Mouse (Mus musculus) spleen, postnatal 10 days (tissue): ENCODE measurements around the gene Zfp503.

ENCODE experiments used
- DNase-seq, 2 experiments: peaks; one replicate each; pipeline ENCODE4 v3.0.0; 2021 to 2022; ENCODE audit warnings: low spot score in 2 of 2

Zfp503 gene

GRCm38 (mm10) chr14:21993251-21994060, 4.1 kb upstream of the Zfp503 start:
- DNase-seq, result peak in 1 of 2 experiments; percentile 18

GRCm38 (mm10) chr14:21992321-21992885, 3.0 kb upstream of the Zfp503 start:
- no peak for DNase-seq

DNA sequence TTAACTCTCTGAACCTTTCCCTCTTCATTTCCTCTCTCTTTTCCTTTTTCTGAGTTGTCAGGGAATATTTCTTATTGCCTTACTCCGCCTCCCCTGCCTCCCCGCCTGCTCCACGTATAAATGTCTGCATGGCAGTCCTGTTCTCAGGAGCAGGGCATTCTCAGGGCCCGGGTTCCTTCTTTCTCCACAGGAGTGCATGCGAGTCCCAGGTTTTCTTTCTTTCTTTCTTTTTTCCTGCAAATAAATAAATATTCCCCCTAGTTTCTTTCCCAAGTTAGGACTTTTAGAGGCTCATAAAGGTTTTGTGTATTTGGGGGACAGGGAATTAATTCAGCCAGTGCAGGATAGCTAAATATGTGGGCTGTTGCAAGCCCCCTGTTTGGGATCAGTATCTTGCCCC, 2.5 kb upstream of the Zfp503 start:
- no peak for DNase-seq

DNA sequence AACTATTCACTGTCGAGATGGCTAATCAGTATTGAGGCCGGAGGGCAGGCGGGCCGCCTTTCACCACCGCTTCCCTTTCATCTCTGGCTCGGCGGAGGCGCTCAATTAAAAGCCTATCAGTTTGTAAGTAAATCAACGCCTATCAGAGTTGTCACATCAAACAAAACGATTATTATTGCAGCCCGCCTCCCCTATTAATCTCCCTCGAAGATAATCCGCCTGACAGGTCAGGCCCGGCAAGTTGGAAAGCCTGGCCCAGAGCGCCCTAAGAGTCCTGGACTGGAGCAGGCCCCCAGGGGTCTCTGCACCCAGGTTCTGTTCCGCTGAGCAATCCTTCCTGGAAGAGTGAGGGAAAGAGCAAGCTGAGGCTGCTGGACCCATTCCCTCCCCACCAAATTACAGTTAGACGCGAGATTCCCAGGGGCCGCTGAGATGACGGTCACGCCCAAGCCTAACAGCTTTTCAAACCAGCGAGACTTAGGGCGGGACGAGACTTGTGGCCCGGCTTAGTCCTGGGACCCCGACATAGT, 1.9 kb upstream of the Zfp503 start:
- no peak for DNase-seq

DNA sequence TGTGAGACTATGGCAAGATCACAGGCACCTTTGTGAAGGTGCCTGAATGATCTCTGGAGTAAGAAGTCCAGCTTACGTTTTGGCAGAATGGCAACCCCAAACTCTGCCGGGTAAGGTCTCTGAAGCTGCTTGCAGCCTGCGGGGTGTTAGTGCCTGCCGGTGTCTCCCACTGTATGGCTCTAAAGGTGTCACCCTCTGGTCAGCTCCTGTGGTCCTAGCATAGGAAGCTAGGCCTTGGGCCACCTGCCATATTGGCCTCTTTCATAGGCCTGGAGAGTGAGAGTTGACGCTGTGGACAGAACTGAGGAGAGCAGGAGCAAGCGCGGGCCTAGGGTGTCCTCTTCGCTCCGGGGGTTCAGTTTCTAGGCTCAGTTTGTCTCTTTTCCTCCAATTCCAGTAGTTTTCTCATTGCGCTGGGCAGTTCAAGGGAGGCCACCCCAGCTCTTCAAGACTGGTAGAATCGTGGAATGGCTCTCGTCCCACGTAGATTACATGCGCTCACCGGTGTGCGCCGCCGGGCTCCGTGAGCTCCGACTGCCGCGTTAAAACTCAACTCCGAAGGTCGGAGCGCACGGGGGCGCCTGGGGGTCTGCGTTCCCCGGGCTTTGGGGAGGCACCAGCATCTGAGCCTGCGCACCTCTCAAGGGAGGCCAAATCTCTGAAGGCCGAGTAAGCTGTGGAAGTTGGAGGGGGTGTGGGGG, 1.1 kb upstream of the Zfp503 start:
- no peak for DNase-seq

- DNase-seq, result no peak
Observed at GRCm38 (mm10) chr14:21988577-21989290, 667 bp downstream of the Zfp503 start.

GRCm38 (mm10) chr14:21987660-21988576, 1.5 kb downstream of the Zfp503 start:
- peak; percentile 17 to 58 for DNase-seq

DNA sequence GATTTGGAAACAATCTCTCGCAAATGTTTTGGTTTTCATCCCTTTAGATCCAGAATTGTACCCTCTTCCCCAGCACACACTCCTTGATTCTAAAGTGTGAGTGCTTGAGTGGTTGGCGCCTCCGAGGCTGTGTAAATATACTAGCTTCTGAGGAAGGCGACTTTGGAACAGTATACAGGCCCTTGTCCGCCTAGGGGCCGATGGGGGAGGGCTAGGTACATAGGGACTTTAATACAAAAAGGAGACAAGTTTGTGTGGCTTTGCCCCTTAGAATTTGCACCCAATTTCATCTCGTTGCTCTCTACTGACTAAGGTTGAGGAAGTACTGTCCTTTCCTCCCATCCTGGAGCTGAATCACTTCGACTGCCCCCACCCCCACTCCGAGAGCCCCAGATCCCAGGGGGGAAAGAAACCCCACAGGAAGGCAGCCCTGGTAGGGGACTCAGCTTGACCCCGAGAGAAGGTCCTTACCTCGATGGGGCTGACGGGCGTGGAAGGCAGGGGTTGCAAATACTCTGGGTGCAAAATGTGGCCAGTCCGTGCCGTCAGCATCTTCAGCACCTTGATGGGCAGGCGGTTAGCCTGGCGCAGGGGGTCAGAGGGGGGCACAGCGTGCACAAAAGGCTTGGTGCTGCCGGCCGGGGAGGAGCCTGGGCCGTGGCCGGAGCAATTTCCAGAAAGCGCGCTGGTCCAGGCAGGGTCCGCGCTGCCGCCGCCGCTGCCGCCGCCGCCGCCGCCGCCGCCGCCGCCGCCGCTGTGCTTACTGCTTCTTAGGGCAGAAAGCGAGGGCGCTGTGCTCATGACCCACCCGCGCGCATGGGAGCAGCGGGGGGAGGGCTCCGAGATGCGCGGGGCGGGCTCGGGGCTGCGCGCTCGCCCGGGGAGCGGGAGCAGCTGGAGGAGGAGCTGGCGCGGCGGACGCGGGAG, 2.4 kb downstream of the Zfp503 start:
- no peak for DNase-seq

DNA sequence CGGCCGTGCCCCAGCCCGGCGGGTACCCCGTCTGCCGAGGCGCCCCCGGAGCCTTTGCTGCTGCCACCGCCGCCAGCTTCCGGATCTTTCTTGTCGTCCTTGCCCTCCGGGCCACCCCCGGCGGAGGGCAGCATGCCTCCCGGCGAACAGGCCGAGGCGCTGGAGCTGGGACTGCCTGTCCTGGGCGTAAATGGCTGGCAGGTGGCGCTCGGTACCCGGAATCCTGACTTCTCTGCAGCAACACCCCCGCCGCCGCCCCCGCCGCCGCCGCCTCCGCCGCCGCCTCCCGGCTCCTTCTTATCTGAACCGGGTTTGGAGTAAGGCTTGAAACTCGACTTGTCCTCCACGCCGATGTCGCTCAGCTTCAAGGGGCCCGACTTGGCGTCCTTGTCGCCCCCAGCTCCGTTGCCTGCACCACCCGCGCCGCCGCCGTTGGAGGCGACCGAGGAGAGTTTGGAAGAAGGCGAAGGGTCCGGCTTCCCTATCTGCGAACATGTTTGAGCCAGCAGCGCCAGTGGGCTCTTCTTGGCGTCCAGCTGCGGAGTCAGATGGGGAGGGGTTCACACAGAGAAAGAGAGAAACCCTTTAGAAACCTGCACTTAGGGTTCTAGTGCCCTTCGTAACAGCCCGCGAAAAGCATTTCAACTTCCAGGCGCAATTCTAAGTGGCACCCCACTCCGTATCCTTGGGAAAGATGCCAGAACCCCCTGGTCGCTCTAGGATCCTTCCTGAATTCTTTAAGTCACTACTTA, 3.2 kb downstream of the Zfp503 start:
- DNase-seq, result peak; percentile 40 to 70

GRCm38 (mm10) chr14:21985426-21985931, 3.9 kb downstream of the Zfp503 start:
- DNase-seq, result peak in 1 of 2 experiments; percentile 10

DNA sequence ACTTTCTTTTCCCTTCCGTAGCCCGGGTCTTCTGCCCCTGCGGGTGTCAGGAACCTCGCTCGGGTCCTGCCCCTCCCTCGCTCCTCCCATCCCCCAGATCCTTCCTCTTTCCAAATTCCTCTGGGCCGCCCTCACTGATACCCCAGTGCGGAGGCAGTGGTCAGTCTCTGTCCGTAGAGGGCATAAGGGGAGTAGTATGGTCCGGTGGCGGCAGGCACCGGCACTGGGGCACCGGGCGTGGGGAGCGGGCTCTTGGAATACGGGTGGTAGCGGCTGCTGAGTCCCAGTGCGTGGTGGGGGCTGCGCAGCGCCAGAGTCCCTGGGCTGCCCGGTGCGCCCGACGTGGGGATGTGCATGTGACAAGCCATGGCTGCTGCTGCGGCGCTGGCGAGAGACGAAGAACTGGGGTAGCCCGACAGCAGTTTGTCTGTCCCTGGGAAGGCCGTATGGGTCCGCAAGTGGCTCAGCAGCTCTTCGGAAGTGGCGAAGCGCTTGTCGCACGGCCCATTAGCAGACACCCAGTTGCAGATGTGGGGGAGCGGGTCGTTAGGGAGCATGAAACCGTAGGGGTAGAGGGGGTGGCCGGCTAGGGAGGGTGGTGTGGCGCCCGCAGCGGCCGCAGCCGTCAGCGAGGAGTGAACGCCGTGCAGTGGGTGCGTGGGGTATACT, 4.5 kb downstream of the Zfp503 start:
- DNase-seq, result peak in 1 of 2 experiments; percentile 25

- DNase-seq, result no peak
Observed at GRCm38 (mm10) chr14:21983950-21984730, 5.3 kb downstream of the Zfp503 start.

GRCm38 (mm10) chr14:21983311-21983949, 6.0 kb downstream of the Zfp503 start:
- DNase-seq, result no peak

- DNase-seq, result no peak
Observed at GRCm38 (mm10) chr14:21982592-21983310, 6.7 kb downstream of the Zfp503 start.

- DNase-seq, result no peak
Observed at GRCm38 (mm10) chr14:21982096-21982591, 7.3 kb downstream of the Zfp503 start.

DNA sequence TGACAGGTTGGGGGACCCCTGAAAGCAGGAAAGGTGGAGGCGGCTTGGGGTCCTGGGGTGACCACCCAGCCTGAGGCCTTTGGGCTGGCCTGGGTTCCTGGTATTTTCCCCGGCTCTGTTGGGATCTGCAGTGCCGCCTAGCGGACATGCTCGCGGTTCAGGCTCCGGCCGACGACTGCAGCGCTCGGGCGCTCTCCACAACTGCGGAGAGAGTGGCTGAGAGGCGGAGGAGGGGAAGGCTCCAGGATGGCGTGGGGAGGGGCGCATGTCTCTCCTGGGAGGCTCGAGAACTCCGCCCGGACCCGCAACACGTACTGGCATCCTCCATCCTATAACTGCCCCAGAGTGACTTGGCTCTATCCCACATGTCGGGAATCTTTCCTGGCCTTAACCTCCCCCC, 7.9 kb downstream of the Zfp503 start:
- DNase-seq, result peak; percentile 15 to 68
